Mouse (Mus musculus): ENCODE results near the gene Tbx3. TPM values are rescaled to one million over a fixed set of nuclear protein-coding genes. Genes with fewer than 3 reads are reported as not detected.

Gene Tbx3
- polyA plus RNA-seq, 1 experiment from 2014 or later, result 58.3 TPM

- H3K27ac ChIP-seq (replicated peaks), result peak overlapping the region; percentile 64
- under 1% methylated on average over 15 of the region's 15 CpGs for WGBS
- DNase-seq (ENCODE audit: low spot score), result peak; percentile 60
- H3K36me3 ChIP-seq (replicated peaks), result no peaks in the 10 kb centered on the region
- H3K9me3 ChIP-seq, result no peaks in the 10 kb centered on the region
- H3K27me3 ChIP-seq (replicated peaks; ENCODE audit: low read depth, poor library complexity, severe bottlenecking), result peaks cover 100% of the 10 kb centered on the region
- peaks cover 77% of the 10 kb centered on the region for H3K4me1 ChIP-seq
- peak overlapping the region; percentile 44 for H3K4me3 ChIP-seq
Measured at GRCm38 (mm10) chr5:119663241-119663640, 7.2 kb upstream of the Tbx3 start.

DNA sequence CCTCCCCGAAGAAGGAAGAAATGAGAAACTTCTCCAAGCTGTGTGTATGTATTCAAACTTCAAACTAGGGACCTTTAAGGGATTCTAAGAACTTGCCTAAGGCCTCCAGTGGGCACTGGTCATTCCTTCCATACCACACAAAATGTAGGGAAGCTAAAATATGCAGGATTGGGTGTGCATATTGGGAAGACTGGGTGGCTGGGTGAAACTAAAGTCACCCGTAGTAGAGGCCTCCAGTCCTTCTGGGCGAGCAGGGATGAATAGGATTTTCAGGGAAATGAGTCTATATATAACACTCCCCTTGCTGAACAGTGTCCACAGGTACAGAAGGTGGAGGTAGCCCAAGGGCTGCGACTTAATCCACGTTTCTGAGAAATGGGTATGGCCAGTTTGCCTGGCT is 6.7 kb upstream of the Tbx3 start:
- Histone ChIP-seq H3K27me3 (replicated peaks; ENCODE audit: low read depth, poor library complexity, severe bottlenecking) (peaks cover 100% of the 10 kb centered on the region), H3K36me3 (replicated peaks) (no peaks in the 10 kb centered on the region), H3K4me3 (peak overlapping the region; percentile 44), H3K4me1 (peaks cover 82% of the 10 kb centered on the region), H3K27ac (replicated peaks) (0 out of 2 replicates have a peak overlapping the region, but pooled peaks have one; percentile 64), H3K9me3 (no peaks in the 10 kb centered on the region)
- peak; percentile 18 for DNase-seq (ENCODE audit: low spot score)
- WGBS, result 6% methylated on average over 5 of the region's 5 CpGs

DNA sequence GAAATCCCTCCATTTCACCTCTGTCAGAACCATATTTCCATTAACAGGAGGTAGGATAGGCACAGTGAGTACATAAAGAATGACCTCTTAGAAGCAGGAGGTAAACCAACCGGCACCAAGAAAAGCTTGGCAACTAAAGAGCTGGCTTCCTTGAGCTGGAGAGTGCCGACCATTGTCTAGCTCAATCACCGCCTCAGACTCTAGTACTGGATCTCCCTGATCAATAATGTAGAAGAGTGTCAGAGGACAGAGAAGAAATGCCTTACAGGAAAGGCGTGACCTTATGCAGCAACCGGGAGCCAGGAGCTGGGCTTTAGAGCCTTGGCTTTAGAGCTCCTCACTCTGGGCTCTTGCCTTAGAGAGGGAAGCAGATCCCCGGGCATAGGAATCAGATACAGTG is 4.7 kb upstream of the Tbx3 start:
- H3K9me3 ChIP-seq, result no peaks in the 10 kb centered on the region
- DNase-seq (ENCODE audit: low spot score), result no peak
- WGBS, result 4% methylated on average over 6 of the region's 6 CpGs
- no peak overlapping the region for H3K4me3 ChIP-seq
- H3K27me3 ChIP-seq (replicated peaks; ENCODE audit: low read depth, poor library complexity, severe bottlenecking), result peaks cover 100% of the 10 kb centered on the region
- H3K4me1 ChIP-seq, result peaks cover 94% of the 10 kb centered on the region
- H3K27ac ChIP-seq (replicated peaks), result 0 out of 2 replicates have a peak overlapping the region, but pooled peaks have one; percentile 93
- H3K36me3 ChIP-seq (replicated peaks), result no peaks in the 10 kb centered on the region

GRCm38 (mm10) chr5:119667356-119667940 is 3.0 kb upstream of the Tbx3 start:
- Histone ChIP-seq H3K4me1 (peaks cover 87% of the 10 kb centered on the region), H3K36me3 (replicated peaks) (no peaks in the 10 kb centered on the region), H3K27ac (replicated peaks) (peak overlapping the region; percentile 93), H3K4me3 (peak overlapping the region; percentile 69), H3K9me3 (no peaks in the 10 kb centered on the region), H3K27me3 (replicated peaks; ENCODE audit: low read depth, poor library complexity, severe bottlenecking) (peaks cover 100% of the 10 kb centered on the region)
- DNase-seq (ENCODE audit: low spot score), result no peak
- WGBS, result 3% methylated on average over 13 of the region's 13 CpGs

DNA sequence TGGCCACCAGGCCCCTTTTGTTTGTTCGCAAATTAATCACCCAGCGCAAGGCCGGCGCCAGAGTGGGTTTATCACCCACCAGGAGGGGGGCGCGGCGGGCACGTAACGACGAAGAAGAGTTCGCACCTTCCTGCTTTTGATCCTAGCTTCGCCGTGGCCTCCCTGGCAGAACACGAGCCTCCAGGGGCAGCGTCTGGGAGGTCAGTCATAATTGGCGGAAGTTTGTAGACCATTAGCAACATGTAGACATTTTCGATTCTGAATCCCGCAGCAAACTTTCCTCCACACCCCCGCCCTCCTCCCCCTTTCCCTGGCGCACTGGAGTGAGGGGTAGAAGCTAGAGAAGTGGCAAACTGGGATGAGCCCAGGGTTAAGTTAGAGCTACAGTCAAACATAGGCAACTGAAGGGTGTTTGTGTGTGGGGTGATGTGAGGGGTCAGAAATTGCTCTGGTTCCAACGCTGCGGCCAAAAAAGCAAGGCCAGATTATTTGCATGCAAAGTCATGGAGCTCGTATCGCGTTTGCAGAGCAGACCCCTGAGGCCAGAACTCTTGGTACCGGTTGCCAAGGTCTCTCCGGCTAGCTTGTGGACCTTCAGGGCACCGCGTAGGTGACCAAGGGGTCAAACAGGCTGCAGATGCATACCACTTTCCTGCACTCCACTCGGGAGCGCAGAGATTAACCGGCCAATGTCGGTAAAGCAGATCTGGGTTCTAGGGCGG is 2.1 kb upstream of the Tbx3 start:
- 1% methylated on average over 34 of the region's 34 CpGs for WGBS
- peak; percentile 67 for DNase-seq (ENCODE audit: low spot score)
- H3K4me1 ChIP-seq, result peaks cover 79% of the 10 kb centered on the region
- H3K4me3 ChIP-seq, result peak overlapping the region; percentile 69
- no peaks in the 10 kb centered on the region for H3K36me3 ChIP-seq (replicated peaks)
- H3K27me3 ChIP-seq (replicated peaks; ENCODE audit: low read depth, poor library complexity, severe bottlenecking), result peaks cover 100% of the 10 kb centered on the region
- peak overlapping the region; percentile 93 for H3K27ac ChIP-seq (replicated peaks)
- no peaks in the 10 kb centered on the region for H3K9me3 ChIP-seq

GRCm38 (mm10) chr5:119668913-119669411 is 1.5 kb upstream of the Tbx3 start:
- peak; percentile 73 for DNase-seq (ENCODE audit: low spot score)
- H3K4me3 ChIP-seq, result peak overlapping the region; percentile 69
- no peaks in the 10 kb centered on the region for H3K36me3 ChIP-seq (replicated peaks)
- 1% methylated on average over 18 of the region's 18 CpGs for WGBS
- peak overlapping the region; percentile 93 for H3K27ac ChIP-seq (replicated peaks)
- peaks cover 99% of the 10 kb centered on the region for H3K27me3 ChIP-seq (replicated peaks; ENCODE audit: low read depth, poor library complexity, severe bottlenecking)
- no peaks in the 10 kb centered on the region for H3K9me3 ChIP-seq
- H3K4me1 ChIP-seq, result peaks cover 73% of the 10 kb centered on the region

DNA sequence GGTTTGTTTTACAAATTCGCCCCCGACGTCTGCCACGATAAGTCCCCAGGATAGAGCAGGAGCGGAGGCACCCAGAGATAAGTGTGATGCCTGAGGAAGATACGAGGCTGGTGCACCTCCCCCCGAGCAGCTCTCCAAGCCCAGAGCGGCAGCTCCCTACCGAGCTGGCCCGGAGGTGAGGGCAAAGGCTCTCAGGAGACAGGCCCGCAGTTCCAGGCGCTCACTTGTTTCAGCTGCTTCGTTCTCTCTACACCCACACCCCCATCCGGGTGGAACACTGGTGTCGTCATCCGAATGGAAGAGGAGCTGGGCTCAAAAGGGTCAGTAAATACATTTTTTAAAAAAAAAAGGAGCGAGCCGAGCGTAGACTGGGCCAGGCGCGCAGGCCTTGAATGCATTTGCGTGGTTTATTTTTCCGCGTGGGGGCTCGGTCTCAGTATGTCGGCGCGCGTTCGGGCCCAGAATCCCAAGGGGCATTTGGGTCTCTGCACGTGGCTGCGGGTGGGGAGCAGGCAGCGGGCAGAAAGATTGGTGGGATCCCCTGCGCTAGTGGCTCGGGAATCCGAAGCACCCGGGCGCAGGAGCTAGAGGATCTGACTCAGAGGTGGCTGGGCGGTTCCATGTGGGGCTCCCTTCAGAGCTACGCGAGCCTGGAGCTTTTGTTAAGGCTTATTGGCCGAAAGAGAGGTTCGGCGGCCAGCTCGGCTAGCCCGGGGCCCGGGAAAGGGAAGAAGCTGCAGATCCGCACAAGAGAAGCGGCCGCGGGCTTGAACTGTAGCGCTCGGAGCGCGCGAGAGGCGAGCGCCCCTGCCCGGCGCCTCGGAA is 516 bp upstream of the Tbx3 start:
- Histone ChIP-seq H3K36me3 (replicated peaks) (no peaks in the 10 kb centered on the region), H3K4me3 (peak overlapping the region; percentile 69), H3K4me1 (peaks cover 67% of the 10 kb centered on the region), H3K9me3 (no peaks in the 10 kb centered on the region), H3K27ac (replicated peaks) (peak overlapping the region; percentile 93), H3K27me3 (replicated peaks; ENCODE audit: low read depth, poor library complexity, severe bottlenecking) (peaks cover 99% of the 10 kb centered on the region)
- WGBS, result under 1% methylated on average over 61 of the region's 61 CpGs
- peak; percentile 67 for DNase-seq (ENCODE audit: low spot score)

GRCm38 (mm10) chr5:119671124-119671801 is 794 bp downstream of the Tbx3 start:
- WGBS, result under 1% methylated on average over 40 of the region's 40 CpGs
- H3K27ac ChIP-seq (replicated peaks), result peak overlapping the region; percentile 93
- peaks cover 63% of the 10 kb centered on the region for H3K4me1 ChIP-seq
- peaks cover 10% of the 10 kb centered on the region; the same call in 1 of the 2 replicates for H3K36me3 ChIP-seq (replicated peaks)
- peak; percentile 73 for DNase-seq (ENCODE audit: low spot score)
- no peaks in the 10 kb centered on the region for H3K9me3 ChIP-seq
- H3K4me3 ChIP-seq, result peak overlapping the region; percentile 69
- H3K27me3 ChIP-seq (replicated peaks; ENCODE audit: low read depth, poor library complexity, severe bottlenecking), result peaks cover 99% of the 10 kb centered on the region

- WGBS, result under 1% methylated on average over 23 of the region's 23 CpGs
- Histone ChIP-seq H3K27ac (replicated peaks) (peak overlapping the region; percentile 93), H3K9me3 (no peaks in the 10 kb centered on the region), H3K27me3 (replicated peaks; ENCODE audit: low read depth, poor library complexity, severe bottlenecking) (peaks cover 99% of the 10 kb centered on the region), H3K4me1 (peaks cover 59% of the 10 kb centered on the region), H3K4me3 (peak overlapping the region; percentile 69), H3K36me3 (replicated peaks) (peaks cover 16% of the 10 kb centered on the region)
- peak; percentile 69 for DNase-seq (ENCODE audit: low spot score)
Measured at GRCm38 (mm10) chr5:119671965-119672347, 1.5 kb downstream of the Tbx3 start.

- H3K9me3 ChIP-seq, result no peaks in the 10 kb centered on the region
- H3K4me3 ChIP-seq, result peak overlapping the region; percentile 69
- H3K27ac ChIP-seq (replicated peaks), result peak overlapping the region; percentile 93
- peak; percentile 55 for DNase-seq (ENCODE audit: low spot score)
- WGBS, result under 1% methylated on average over 19 of the region's 19 CpGs
- H3K4me1 ChIP-seq, result peaks cover 58% of the 10 kb centered on the region
- H3K36me3 ChIP-seq (replicated peaks), result peaks cover 21% of the 10 kb centered on the region
- H3K27me3 ChIP-seq (replicated peaks; ENCODE audit: low read depth, poor library complexity, severe bottlenecking), result peaks cover 99% of the 10 kb centered on the region
Measured at GRCm38 (mm10) chr5:119672348-119672983, 2.0 kb downstream of the Tbx3 start.

DNA sequence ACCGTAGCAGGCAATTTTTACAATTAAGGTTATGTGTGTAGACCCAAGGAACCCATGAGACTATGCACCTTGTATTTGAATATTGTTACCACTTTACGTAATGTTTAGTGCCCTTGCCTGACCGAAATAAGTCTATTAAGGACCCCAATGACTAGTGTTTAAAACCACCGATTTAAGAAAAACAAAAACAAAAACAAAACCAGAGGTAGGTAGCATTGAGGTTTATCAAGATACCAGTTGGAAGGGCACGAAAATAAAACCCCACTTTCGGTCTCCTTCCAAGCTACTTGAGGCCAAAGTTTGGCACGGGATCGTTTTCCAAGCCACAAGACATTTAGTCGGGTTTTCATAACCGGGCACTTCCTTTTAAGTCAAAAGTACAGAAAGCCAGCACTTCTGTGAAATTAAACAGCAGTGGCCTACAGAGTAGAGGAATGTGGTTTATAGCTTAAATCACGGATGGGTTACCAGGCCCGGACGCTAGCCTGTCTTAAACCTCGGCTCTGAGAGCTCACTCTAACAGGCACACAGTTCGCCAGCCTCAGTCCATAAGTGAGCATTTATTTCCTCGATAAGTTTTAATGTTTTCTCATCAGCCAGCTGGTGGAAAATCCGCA is 2.6 kb downstream of the Tbx3 start:
- Histone ChIP-seq H3K27me3 (replicated peaks; ENCODE audit: low read depth, poor library complexity, severe bottlenecking) (peaks cover 99% of the 10 kb centered on the region), H3K4me3 (peak overlapping the region; percentile 69), H3K36me3 (replicated peaks) (peaks cover 26% of the 10 kb centered on the region), H3K27ac (replicated peaks) (peak overlapping the region; percentile 93), H3K9me3 (no peaks in the 10 kb centered on the region), H3K4me1 (peaks cover 54% of the 10 kb centered on the region)
- WGBS, result 2% methylated on average over 17 of the region's 17 CpGs
- peak; percentile 47 for DNase-seq (ENCODE audit: low spot score)

Measured in embryonic facial prominence, embryonic 10.5 days (tissue).